Mouse (Mus musculus) liver, embryonic 14.5 days (tissue): ENCODE results near the gene Zfp618. TPM values are rescaled to one million over a fixed set of nuclear protein-coding genes. Genes with fewer than 3 reads are reported as not detected.

ENCODE experiments used
- ATAC-seq: fragments of 200-750 bp; cut with Nextera tagmentation; 2 replicates; pipeline ENCODE4 v1.8.0; 2017; ENCODE audit warnings: moderate number of reproducible peaks, mild to moderate bottlenecking, moderate library complexity; ENCODE audit not compliant: insufficient read depth
- DNase-seq, 3 experiments: peaks; one replicate each; pipeline ENCODE4 v3.0.0-alpha.2; 2012 to 2013; ENCODE audit warnings: low read depth in 3 of 3, low spot score in 3 of 3
- H3K27ac ChIP-seq: fragments of 300-500 bp; sonication (generic); 2 replicates; pipeline ENCODE4 v1.5.1; 2014; ENCODE audit warnings: moderate library complexity, mild to moderate bottlenecking, control low read depth, inconsistent platforms
- H3K27me3 ChIP-seq: fragments of 300-500 bp; sonication (generic); 2 replicates; pipeline ENCODE4 v1.6.1; 2014; ENCODE audit warnings: mild to moderate bottlenecking, low read length, moderate library complexity; ENCODE audit not compliant: control insufficient read depth, insufficient read depth
- H3K36me3 ChIP-seq: fragments of 300-500 bp; sonication (generic); replicated peaks from 2 replicates; pipeline ENCODE4 v1.6.1; 2014; ENCODE audit warnings: low read depth; ENCODE audit not compliant: control insufficient read depth, insufficient read depth
- H3K4me1 ChIP-seq, 2 experiments: fragments of 200-500 bp in 1 of 2; fragments of 300-500 bp in 1 of 2; sonication (generic) in 1 of 2; replicated peaks; 2 replicates each; pipeline ENCODE4 v1.6.1; 2012 to 2014; ENCODE audit warnings: antibody characterized with exemption in 1 of 2, inconsistent platforms in 1 of 2, low read length in 1 of 2; ENCODE audit not compliant: control insufficient read depth in 2 of 2, insufficient read depth in 2 of 2
- H3K4me2 ChIP-seq: fragments of 300-500 bp; sonication (generic); 2 replicates; pipeline ENCODE4 v1.6.1; 2014; ENCODE audit warnings: low read depth, mild to moderate bottlenecking, control low read depth, moderate library complexity
- H3K4me3 ChIP-seq, 2 experiments: fragments of 200-500 bp in 1 of 2; fragments of 300-500 bp in 1 of 2; sonication (generic) in 1 of 2; 2 replicates each; pipeline ENCODE4 v1.5.1; 2012 to 2014; ENCODE audit warnings: low read depth in 2 of 2, low read length in 2 of 2, mild to moderate bottlenecking in 2 of 2, control low read depth in 1 of 2, inconsistent platforms in 1 of 2, moderate library complexity in 1 of 2; ENCODE audit not compliant: insufficient read depth in 1 of 2
- H3K9ac ChIP-seq: fragments of 300-500 bp; sonication (generic); replicated peaks from 2 replicates; pipeline ENCODE4 v1.6.1; 2014; ENCODE audit warnings: mild to moderate bottlenecking, control low read depth, moderate library complexity
- H3K9me3 ChIP-seq: fragments of 300-500 bp; sonication (generic); 2 replicates; pipeline ENCODE4 v1.6.1; 2016; ENCODE audit warnings: low read length, mixed read lengths; ENCODE audit not compliant: control insufficient read depth
- CTCF ChIP-seq: IDR thresholded peaks from 2 replicates; pipeline ENCODE4 v1.5.1; 2016; ENCODE audit warnings: antibody characterized with exemption, low read depth, control low read depth
- EP300 ChIP-seq: IDR thresholded peaks from 2 replicates; pipeline ENCODE4 v1.6.1; 2016; ENCODE audit warnings: antibody characterized with exemption, low read depth
- WGBS: fragments of 180-500 bp; shearing (Covaris S2); extraction: QIAGEN DNeasy Blood & Tissue Kit; methylation state at CpG from one replicate; pipeline ENCODE4 v1.1.7; 2014; ENCODE audit not compliant: insufficient replicate concordance; 5-methylcytosine and 5-hydroxymethylcytosine counted together
- polyA plus RNA-seq, 2 experiments: library from polyadenylated mRNA; depleted of rRNA in 1 of 2; stranded (reverse) in 1 of 2; unstranded in 1 of 2; fragments of >200 nt; fragmentation: Nextera tagmentation in 1 of 2; extraction: Ambion mirVana in 1 of 2; gene quantifications; 2 replicates each; pipeline versions ENCODE4 v1.2.1 to v1.2.3; 2012 to 2014

Zfp618 gene
- polyA plus RNA-seq, 2 experiments, result 1.5 TPM

- no peaks in the 10 kb centered on the region for H3K9me3 ChIP-seq
- H3K27me3 ChIP-seq, result no peaks in the 10 kb centered on the region
- H3K4me3 ChIP-seq, result no peak overlapping the region
- WGBS, result 61% methylated on average over 14 of the region's 14 CpGs
- H3K36me3 ChIP-seq, result no peaks in the 10 kb centered on the region
- TF ChIP-seq EP300 (no peak), CTCF (no peak)
- DNase-seq, result no peak
- H3K4me1 ChIP-seq, result no peaks in the 10 kb centered on the region
- no peak overlapping the region for H3K27ac ChIP-seq
- no peak overlapping the region for H3K9ac ChIP-seq
- ATAC-seq, result no peak
- H3K4me2 ChIP-seq, result no peak overlapping the region
These were observed 23.1 kb upstream of the Zfp618 start for GRCm38 (mm10) chr4:62941961-62942892.

- Histone ChIP-seq H3K4me1 (no peaks in the 10 kb centered on the region), H3K4me3 (no peak overlapping the region), H3K36me3 (no peaks in the 10 kb centered on the region), H3K27ac (no peak overlapping the region), H3K27me3 (no peaks in the 10 kb centered on the region), H3K9ac (no peak overlapping the region), H3K4me2 (no peak overlapping the region), H3K9me3 (no peaks in the 10 kb centered on the region)
- no peak for DNase-seq
- WGBS, result 46% methylated on average over 4 of the region's 4 CpGs
- ATAC-seq, result no peak
- peak; percentile 64 for TF ChIP-seq CTCF
- TF ChIP-seq EP300, result no peak
These were observed 21.0 kb upstream of the Zfp618 start for GRCm38 (mm10) chr4:62944326-62944879.

DNA sequence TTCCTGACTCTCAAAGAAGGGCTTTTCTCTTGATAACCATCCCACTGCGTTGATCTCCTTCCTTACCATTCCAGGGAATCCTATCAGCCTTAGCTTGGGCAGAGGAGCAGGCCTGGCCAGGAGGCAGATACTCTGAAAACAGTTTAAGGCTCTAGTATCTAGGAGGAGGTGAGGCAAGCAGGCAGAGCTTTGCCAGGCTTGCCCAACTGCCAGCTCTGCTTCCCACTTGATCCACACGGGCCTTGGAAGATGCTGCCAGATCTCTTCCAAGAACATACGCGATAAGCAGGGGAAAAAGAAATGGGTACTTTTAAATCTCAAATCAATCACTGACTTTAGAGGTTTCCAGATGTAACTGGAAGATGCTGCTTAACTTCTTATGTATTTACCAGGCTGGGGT is 1.6 kb upstream of the Zfp618 start:
- H3K9me3 ChIP-seq, result no peaks in the 10 kb centered on the region
- no peaks in the 10 kb centered on the region for H3K4me1 ChIP-seq
- H3K4me3 ChIP-seq, result no peak overlapping the region
- ATAC-seq (no peak), DNase-seq (no peak)
- TF ChIP-seq CTCF (no peak), EP300 (no peak)
- 63% methylated on average over 4 of the region's 4 CpGs for WGBS
- no peaks in the 10 kb centered on the region for H3K36me3 ChIP-seq
- no peak overlapping the region for H3K27ac ChIP-seq
- H3K27me3 ChIP-seq, result peaks cover 21% of the 10 kb centered on the region
- no peak overlapping the region for H3K9ac ChIP-seq
- H3K4me2 ChIP-seq, result no peak overlapping the region

DNA sequence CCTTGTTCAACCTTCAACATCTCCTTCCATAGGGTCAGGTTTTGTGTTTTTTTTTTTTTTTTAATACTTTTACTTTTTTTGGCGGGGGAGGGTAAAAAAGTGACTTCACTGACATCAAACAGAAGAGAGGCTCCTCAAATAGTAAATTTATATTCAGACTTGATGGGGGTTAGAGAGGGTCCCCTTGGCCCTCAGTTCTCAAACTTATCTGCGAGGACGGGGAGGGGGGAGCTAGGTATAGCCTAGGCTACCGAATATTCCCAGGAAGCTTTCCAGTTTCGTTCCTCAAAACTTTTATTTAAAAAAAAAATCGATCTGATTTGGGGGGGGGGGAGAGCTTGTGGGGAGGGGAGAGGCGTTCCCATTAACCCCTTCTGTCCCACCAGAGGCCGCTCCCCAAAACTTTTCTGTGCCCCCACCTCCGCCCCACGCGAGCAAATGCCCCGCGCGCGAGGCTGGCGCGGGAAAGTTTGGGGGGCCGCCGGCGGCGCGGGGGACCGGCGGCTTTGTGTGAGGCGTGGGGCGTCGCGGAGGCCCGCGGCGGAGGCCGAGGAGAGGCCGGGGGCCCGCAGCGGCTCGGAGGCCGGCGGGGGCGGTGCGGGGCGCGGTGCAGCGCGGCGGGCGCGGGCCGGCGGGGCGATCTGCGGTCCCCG is 403 bp upstream of the Zfp618 start:
- Histone ChIP-seq H3K9ac (peak overlapping the region; percentile 52), H3K27ac (no peak overlapping the region), H3K9me3 (no peaks in the 10 kb centered on the region), H3K36me3 (no peaks in the 10 kb centered on the region), H3K4me1 (peaks cover 0 to 7% of the 10 kb centered on the region in 2 experiments; a peak in 1 of 4 replicates), H3K27me3 (peaks cover 21% of the 10 kb centered on the region), H3K4me3 (peak overlapping the region; percentile 30 to 57; a peak in 3 of 4 replicates), H3K4me2 (peak overlapping the region; percentile 46)
- TF ChIP-seq CTCF (no peak), EP300 (no peak)
- 3% methylated on average over 32 of the region's 52 CpGs for WGBS
- ATAC-seq (no peak), DNase-seq (no peak)

GRCm38 (mm10) chr4:62969526-62969925 is 4.2 kb downstream of the Zfp618 start:
- Histone ChIP-seq H3K27ac (no peak overlapping the region), H3K27me3 (peaks cover 15% of the 10 kb centered on the region), H3K9me3 (no peaks in the 10 kb centered on the region), H3K4me1 (peaks cover 0 to 16% of the 10 kb centered on the region in 2 experiments; a peak in 1 of 4 replicates), H3K9ac (no peak overlapping the region), H3K36me3 (no peaks in the 10 kb centered on the region), H3K4me3 (no peak overlapping the region), H3K4me2 (no peak overlapping the region)
- WGBS, result 51% methylated on average over 5 of the region's 5 CpGs
- TF ChIP-seq EP300 (no peak), CTCF (no peak)
- no peak for DNase-seq
- ATAC-seq, result no peak
